Mouse (Mus musculus): ENCODE measurements around the gene Ccdc30.

DNA sequence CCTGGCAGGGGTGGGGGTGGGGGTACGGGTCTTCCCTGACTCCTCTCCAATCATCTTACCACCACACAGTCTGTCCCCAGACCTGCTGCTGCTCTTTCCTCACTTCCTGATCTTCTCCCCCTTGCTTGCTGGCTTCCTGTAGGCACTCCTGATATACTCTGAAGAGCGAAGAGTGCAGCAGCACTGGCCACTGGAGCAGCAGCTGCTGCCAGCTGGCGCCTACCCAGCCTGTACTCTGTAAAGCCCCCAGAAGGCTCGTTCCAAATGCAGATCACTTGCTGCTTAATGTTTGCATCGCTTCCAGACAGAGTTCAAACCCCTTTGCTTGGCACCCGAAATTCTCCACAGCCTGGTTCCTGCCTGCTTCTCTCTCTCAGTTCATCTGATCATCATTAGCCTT is 2.5 kb downstream of the Ccdc30 start:
- no peak for TF ChIP-seq CTCF (IDR thresholded peaks at IDR 0.05; ENCODE audit: low read depth, low read length)
- no peak for TF ChIP-seq GATA1 (IDR thresholded peaks at IDR 0.05; ENCODE audit: borderline replicate concordance, low read length)
- no peak for TF ChIP-seq TAL1 (conservative IDR thresholded peaks at IDR 0.05; ENCODE audit: low read depth, low read length)
- TF ChIP-seq POLR2AphosphoS5 (IDR thresholded peaks at IDR 0.05; ENCODE audit: insufficient replicate concordance, low read depth, low read length) = no peak
- no peak for TF ChIP-seq GATA2 (IDR thresholded peaks at IDR 0.05; ENCODE audit: borderline replicate concordance, low read depth, low read length)
